Mouse (Mus musculus): ENCODE results near the gene Tm4sf19. TPM values are rescaled to one million over a fixed set of nuclear protein-coding genes. Genes with fewer than 3 reads are reported as not detected.

Tm4sf19 gene
- polyA plus RNA-seq, 1 experiment from 2014 or later, result not detected

GRCm38 (mm10) chr16:32389841-32390240 lies 10.5 kb upstream of the Tm4sf19 start:
- ATAC-seq (ENCODE audit: low FRiP score) (no peak), DNase-seq (ENCODE audit: low spot score) (no peak)
- Histone ChIP-seq H3K9me3 (ENCODE audit: control insufficient read depth, low read length) (no peaks in the 10 kb centered on the region), H3K27ac (ENCODE audit: low read depth, low read length) (no peak overlapping the region), H3K4me1 (replicated peaks; ENCODE audit: control insufficient read depth, insufficient read depth, low read length) (no peaks in the 10 kb centered on the region), H3K36me3 (ENCODE audit: control insufficient read depth, insufficient read depth, low read length) (no peaks in the 10 kb centered on the region), H3K4me2 (replicated peaks; ENCODE audit: low read depth, low read length) (no peak overlapping the region), H3K4me3 (ENCODE audit: low read depth, low read length) (no peak overlapping the region), H3K27me3 (ENCODE audit: control insufficient read depth, insufficient read depth, low read length) (no peaks in the 10 kb centered on the region), H3K9ac (ENCODE audit: low read depth, low read length) (no peak overlapping the region)
- WGBS, result 93% methylated on average over 3 of the region's 3 CpGs

DNA sequence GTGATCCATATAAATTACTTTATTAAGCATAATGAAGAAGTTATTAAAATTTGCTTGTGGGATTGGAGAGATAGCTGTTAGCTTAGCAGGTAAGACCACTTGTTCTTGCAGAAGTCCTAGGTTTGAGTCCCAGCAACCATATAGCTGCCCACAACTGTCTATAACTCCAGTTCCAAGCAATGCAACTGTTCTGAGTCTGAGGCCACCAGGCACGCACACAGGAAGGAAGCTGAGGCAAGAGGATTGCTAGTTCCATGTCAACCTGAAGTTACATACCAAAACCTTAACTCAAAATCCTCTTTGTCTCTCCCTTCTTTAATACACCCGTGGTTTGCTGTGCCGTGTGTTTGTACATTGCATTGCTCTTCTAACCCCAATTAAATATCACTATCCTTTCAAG lies 9.4 kb upstream of the Tm4sf19 start:
- Histone ChIP-seq H3K9ac (ENCODE audit: low read depth, low read length) (no peak overlapping the region), H3K4me2 (replicated peaks; ENCODE audit: low read depth, low read length) (no peak overlapping the region), H3K36me3 (ENCODE audit: control insufficient read depth, insufficient read depth, low read length) (no peaks in the 10 kb centered on the region), H3K4me1 (replicated peaks; ENCODE audit: control insufficient read depth, insufficient read depth, low read length) (no peaks in the 10 kb centered on the region), H3K27me3 (ENCODE audit: control insufficient read depth, insufficient read depth, low read length) (no peaks in the 10 kb centered on the region), H3K9me3 (ENCODE audit: control insufficient read depth, low read length) (no peaks in the 10 kb centered on the region), H3K27ac (ENCODE audit: low read depth, low read length) (no peak overlapping the region), H3K4me3 (ENCODE audit: low read depth, low read length) (no peak overlapping the region)
- WGBS, result 90% methylated on average over 3 of the region's 3 CpGs
- DNase-seq (ENCODE audit: low spot score), result no peak
- no peak for ATAC-seq (ENCODE audit: low FRiP score)

DNA sequence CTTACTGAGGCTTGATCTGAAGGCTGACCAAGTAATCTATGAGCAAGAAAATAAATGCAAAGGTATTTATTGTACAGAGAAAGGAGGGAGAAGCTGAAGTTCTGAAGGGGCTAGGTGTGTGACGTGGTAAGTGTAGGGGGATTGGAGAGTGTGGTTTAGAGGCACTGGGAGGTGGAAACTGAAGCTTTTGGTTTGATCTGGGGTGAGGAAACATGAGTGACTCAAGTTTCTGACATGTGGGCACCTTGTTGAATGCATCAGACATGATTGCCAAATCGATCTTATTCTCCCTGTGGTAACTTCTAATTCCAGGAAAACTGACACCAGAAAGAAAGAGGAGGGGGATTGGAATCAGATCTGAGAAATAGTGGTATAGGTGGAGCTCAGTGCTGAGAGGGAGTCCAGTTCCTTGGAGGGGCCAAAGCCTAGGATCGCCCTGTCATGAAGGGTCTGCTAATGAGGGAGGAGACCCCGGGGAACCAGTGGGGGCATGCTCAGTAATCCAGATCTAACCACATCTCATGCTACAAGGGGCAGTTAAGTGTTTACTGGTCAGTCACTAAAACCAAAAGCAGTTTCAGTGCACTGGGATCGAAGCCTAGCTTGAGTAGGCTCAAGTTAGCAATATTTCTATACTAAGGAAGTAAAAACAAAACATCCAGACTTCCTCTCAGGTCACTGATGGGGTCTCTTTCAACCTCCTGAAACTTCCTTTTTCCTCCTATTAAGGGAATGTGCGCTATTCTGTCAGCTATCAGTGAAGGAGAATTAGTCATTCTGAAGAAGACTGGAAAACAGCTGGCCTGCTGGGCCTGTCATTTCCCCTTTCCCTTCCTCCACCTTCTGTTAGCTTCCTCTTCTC lies 4.4 kb upstream of the Tm4sf19 start:
- H3K36me3 ChIP-seq (ENCODE audit: control insufficient read depth, insufficient read depth, low read length), result no peaks in the 10 kb centered on the region
- 76% methylated on average over 6 of the region's 6 CpGs for WGBS
- no peak overlapping the region for H3K9ac ChIP-seq (ENCODE audit: low read depth, low read length)
- H3K27me3 ChIP-seq (ENCODE audit: control insufficient read depth, insufficient read depth, low read length), result no peaks in the 10 kb centered on the region
- DNase-seq (ENCODE audit: low spot score) (no peak), ATAC-seq (ENCODE audit: low FRiP score) (no peak)
- H3K4me2 ChIP-seq (replicated peaks; ENCODE audit: low read depth, low read length), result no peak overlapping the region
- H3K4me3 ChIP-seq (ENCODE audit: low read depth, low read length), result no peak overlapping the region
- no peaks in the 10 kb centered on the region for H3K9me3 ChIP-seq (ENCODE audit: control insufficient read depth, low read length)
- no peaks in the 10 kb centered on the region for H3K4me1 ChIP-seq (replicated peaks; ENCODE audit: control insufficient read depth, insufficient read depth, low read length)
- H3K27ac ChIP-seq (ENCODE audit: low read depth, low read length), result no peak overlapping the region

DNA sequence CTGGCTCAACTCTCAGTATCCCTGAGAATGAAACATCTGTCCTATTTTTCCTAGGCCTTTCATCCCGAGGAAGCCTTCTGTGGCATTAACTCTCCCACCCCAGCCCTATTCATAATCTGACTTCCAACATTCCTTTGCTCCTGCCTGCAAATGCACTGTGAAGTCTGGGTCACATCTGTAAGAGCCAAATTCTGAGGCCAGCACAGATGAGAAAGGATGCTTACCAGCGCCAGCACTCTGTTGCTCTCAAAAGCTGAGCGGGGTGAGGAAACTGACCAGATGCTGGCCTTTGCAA lies 3.8 kb upstream of the Tm4sf19 start:
- H3K27ac ChIP-seq (ENCODE audit: low read depth, low read length), result no peak overlapping the region
- H3K9me3 ChIP-seq (ENCODE audit: control insufficient read depth, low read length), result no peaks in the 10 kb centered on the region
- H3K27me3 ChIP-seq (ENCODE audit: control insufficient read depth, insufficient read depth, low read length), result no peaks in the 10 kb centered on the region
- 70% methylated on average over 3 of the region's 3 CpGs for WGBS
- no peaks in the 10 kb centered on the region for H3K4me1 ChIP-seq (replicated peaks; ENCODE audit: control insufficient read depth, insufficient read depth, low read length)
- no peak overlapping the region for H3K9ac ChIP-seq (ENCODE audit: low read depth, low read length)
- no peaks in the 10 kb centered on the region for H3K36me3 ChIP-seq (ENCODE audit: control insufficient read depth, insufficient read depth, low read length)
- ATAC-seq (ENCODE audit: low FRiP score) (no peak), DNase-seq (ENCODE audit: low spot score) (no peak)
- H3K4me2 ChIP-seq (replicated peaks; ENCODE audit: low read depth, low read length), result no peak overlapping the region
- no peak overlapping the region for H3K4me3 ChIP-seq (ENCODE audit: low read depth, low read length)

DNA sequence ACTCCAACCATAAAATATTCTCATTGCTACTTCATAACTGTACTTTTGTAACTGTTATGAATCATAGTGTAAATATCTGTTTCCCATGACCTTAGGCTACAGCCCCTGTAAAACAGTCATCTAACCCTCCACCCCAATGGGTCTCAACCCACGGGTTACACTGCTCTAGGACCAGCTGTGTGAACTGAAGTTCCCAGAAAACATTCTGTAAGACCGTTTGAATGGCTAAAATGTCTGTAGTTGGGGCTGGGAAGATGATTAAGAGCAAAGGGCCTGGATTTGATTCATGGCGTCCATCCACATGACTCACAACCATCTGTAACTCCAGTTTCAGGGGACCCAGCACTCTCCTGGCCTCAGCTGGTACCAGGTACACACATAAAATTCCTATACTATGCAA lies 2.1 kb upstream of the Tm4sf19 start:
- WGBS, result 78% methylated on average over 3 of the region's 3 CpGs
- DNase-seq (ENCODE audit: low spot score) (no peak), ATAC-seq (ENCODE audit: low FRiP score) (no peak)
- H3K27ac ChIP-seq (ENCODE audit: low read depth, low read length), result no peak overlapping the region
- H3K4me2 ChIP-seq (replicated peaks; ENCODE audit: low read depth, low read length), result no peak overlapping the region
- no peak overlapping the region for H3K4me3 ChIP-seq (ENCODE audit: low read depth, low read length)
- no peak overlapping the region for H3K9ac ChIP-seq (ENCODE audit: low read depth, low read length)
- H3K4me1 ChIP-seq (replicated peaks; ENCODE audit: control insufficient read depth, insufficient read depth, low read length), result no peaks in the 10 kb centered on the region
- no peaks in the 10 kb centered on the region for H3K27me3 ChIP-seq (ENCODE audit: control insufficient read depth, insufficient read depth, low read length)
- H3K36me3 ChIP-seq (ENCODE audit: control insufficient read depth, insufficient read depth, low read length), result no peaks in the 10 kb centered on the region
- H3K9me3 ChIP-seq (ENCODE audit: control insufficient read depth, low read length), result no peaks in the 10 kb centered on the region

- Histone ChIP-seq H3K36me3 (ENCODE audit: control insufficient read depth, insufficient read depth, low read length) (no peaks in the 10 kb centered on the region), H3K9me3 (ENCODE audit: control insufficient read depth, low read length) (no peaks in the 10 kb centered on the region)
- no peak for ATAC-seq (ENCODE audit: low FRiP score)
These were observed 1.1 kb downstream of the Tm4sf19 start for GRCm38 (mm10) chr16:32401335-32401965.

DNA sequence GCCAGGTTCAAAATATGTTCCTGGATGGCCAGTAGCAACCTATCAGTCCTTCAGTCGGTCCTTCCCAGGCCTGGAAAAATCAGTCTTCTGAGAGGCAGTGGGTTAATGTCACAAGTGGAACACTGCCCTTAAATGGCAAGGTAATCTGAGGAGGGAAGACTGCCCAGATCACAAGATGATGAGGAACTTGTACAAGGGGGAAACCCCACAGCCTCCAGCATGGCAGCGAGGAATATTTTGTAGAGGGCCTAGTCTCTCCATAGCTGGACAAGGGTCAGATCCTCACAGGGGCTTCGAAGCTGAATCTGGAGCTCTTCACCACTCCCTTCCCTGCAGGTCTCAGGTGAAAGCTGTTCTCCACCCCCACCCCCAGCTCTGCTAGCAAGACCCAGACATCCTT lies 2.5 kb downstream of the Tm4sf19 start:
- H3K27me3 ChIP-seq (ENCODE audit: control insufficient read depth, insufficient read depth, low read length), result no peaks in the 10 kb centered on the region
- H3K36me3 ChIP-seq (ENCODE audit: control insufficient read depth, insufficient read depth, low read length), result no peaks in the 10 kb centered on the region
- H3K27ac ChIP-seq (ENCODE audit: low read depth, low read length), result no peak overlapping the region
- 96% methylated on average over 3 of the region's 3 CpGs for WGBS
- H3K4me1 ChIP-seq (replicated peaks; ENCODE audit: control insufficient read depth, insufficient read depth, low read length), result no peaks in the 10 kb centered on the region
- H3K9me3 ChIP-seq (ENCODE audit: control insufficient read depth, low read length), result no peaks in the 10 kb centered on the region
- no peak overlapping the region for H3K4me2 ChIP-seq (replicated peaks; ENCODE audit: low read depth, low read length)
- no peak overlapping the region for H3K4me3 ChIP-seq (ENCODE audit: low read depth, low read length)
- DNase-seq (ENCODE audit: low spot score) (no peak), ATAC-seq (ENCODE audit: low FRiP score) (no peak)
- H3K9ac ChIP-seq (ENCODE audit: low read depth, low read length), result no peak overlapping the region

More at GRCm38 (mm10) chr16:32401335-32401965, 1.1 kb downstream of the Tm4sf19 start:
- H3K9ac ChIP-seq (ENCODE audit: low read depth, low read length), result no peak overlapping the region
- H3K27me3 ChIP-seq (ENCODE audit: control insufficient read depth, insufficient read depth, low read length), result no peaks in the 10 kb centered on the region
- DNase-seq (ENCODE audit: low spot score), result no peak
- no peak overlapping the region for H3K4me2 ChIP-seq (replicated peaks; ENCODE audit: low read depth, low read length)
- no peaks in the 10 kb centered on the region for H3K4me1 ChIP-seq (replicated peaks; ENCODE audit: control insufficient read depth, insufficient read depth, low read length)
- no peak overlapping the region for H3K4me3 ChIP-seq (ENCODE audit: low read depth, low read length)
- H3K27ac ChIP-seq (ENCODE audit: low read depth, low read length), result no peak overlapping the region
- 82% methylated on average over 9 of the region's 9 CpGs for WGBS

DNA sequence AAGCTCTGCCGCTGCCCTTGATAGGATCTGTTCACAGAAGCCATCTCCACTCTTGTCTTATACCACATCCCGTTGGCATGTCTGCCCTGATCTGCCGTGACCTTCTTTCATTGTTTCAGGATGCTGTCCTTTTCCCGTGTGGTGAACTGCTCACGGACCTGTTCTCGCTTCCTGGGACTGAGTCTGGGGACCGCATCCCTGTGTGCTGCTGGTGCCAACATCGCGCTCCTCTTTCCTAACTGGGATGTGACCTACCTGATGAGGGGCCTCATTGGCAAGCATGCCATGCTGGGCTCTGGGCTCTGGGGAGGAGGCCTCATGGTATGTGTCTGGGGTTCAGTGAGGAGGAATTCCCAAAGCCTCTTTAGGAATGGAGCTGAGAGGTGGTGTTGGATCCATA lies 5.4 kb downstream of the Tm4sf19 start:
- Histone ChIP-seq H3K27me3 (ENCODE audit: control insufficient read depth, insufficient read depth, low read length) (no peaks in the 10 kb centered on the region), H3K4me2 (replicated peaks; ENCODE audit: low read depth, low read length) (no peak overlapping the region), H3K9me3 (ENCODE audit: control insufficient read depth, low read length) (no peaks in the 10 kb centered on the region), H3K4me1 (replicated peaks; ENCODE audit: control insufficient read depth, insufficient read depth, low read length) (no peaks in the 10 kb centered on the region), H3K4me3 (ENCODE audit: low read depth, low read length) (no peak overlapping the region), H3K9ac (ENCODE audit: low read depth, low read length) (no peak overlapping the region), H3K36me3 (ENCODE audit: control insufficient read depth, insufficient read depth, low read length) (no peaks in the 10 kb centered on the region), H3K27ac (ENCODE audit: low read depth, low read length) (no peak overlapping the region)
- ATAC-seq (ENCODE audit: low FRiP score) (no peak), DNase-seq (ENCODE audit: low spot score) (no peak)
- WGBS, result 95% methylated on average over 9 of the region's 9 CpGs

- H3K9me3 ChIP-seq (ENCODE audit: control insufficient read depth, low read length), result no peaks in the 10 kb centered on the region
- H3K4me1 ChIP-seq (replicated peaks; ENCODE audit: control insufficient read depth, insufficient read depth, low read length), result no peaks in the 10 kb centered on the region
- H3K36me3 ChIP-seq (ENCODE audit: control insufficient read depth, insufficient read depth, low read length), result no peaks in the 10 kb centered on the region
- H3K4me2 ChIP-seq (replicated peaks; ENCODE audit: low read depth, low read length), result no peak overlapping the region
- no peak overlapping the region for H3K27ac ChIP-seq (ENCODE audit: low read depth, low read length)
- H3K9ac ChIP-seq (ENCODE audit: low read depth, low read length), result no peak overlapping the region
- no peaks in the 10 kb centered on the region for H3K27me3 ChIP-seq (ENCODE audit: control insufficient read depth, insufficient read depth, low read length)
- no peak overlapping the region for H3K4me3 ChIP-seq (ENCODE audit: low read depth, low read length)
- WGBS, result 69% methylated on average over 6 of the region's 6 CpGs
- ATAC-seq (ENCODE audit: low FRiP score) (no peak), DNase-seq (ENCODE audit: low spot score) (no peak)
These were observed 6.4 kb downstream of the Tm4sf19 start for GRCm38 (mm10) chr16:32406671-32407070.

Measured in hindbrain, embryonic 11.5 days (tissue).